Comparison of ENCODE assay signal across 8 mouse cellular contexts in the genomic region with DNA sequence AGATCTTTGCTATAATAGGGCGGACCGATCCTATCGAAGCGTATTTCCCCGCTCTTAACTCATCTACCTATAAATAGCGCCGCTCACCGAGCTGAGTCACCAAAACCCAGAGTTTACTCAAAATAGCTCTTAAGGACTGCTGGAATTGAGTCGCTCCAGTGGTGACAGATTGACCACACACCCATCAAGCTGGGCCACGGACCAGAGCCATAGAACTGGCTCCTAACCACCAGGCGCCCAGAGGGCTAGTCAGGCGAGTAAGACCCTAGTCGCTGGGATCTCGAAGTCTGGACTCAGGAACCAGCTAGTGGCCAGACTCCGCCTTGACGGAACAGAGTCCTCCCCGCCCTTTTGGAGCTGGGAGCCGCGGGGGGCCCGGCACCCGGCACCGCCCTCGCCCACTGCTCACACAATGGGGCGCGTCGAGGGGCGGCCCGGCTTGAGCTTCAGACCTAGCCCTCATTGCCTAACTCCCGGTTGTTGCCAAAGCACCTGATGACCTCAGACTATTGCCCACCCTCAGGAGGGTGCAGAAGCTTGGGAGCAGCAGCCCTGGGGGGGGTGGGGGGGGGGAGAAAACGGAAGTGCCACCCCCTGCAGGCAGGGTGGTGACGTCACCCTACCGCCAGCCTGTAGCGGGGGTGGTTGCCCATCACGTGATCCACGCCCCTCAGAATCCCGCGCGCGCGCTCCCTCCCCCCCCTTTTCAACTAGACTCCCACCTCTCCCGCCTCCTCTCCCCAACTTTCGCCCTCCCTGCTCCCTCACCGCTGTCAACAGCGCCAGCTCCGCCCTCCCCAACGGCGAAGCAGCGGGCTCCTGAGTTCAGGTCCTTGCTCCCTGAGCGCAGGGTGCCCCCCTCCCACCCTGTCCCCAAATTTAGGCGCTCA.
A peak's percentile ranks its signal among the peaks of the same experiment; 100 is the strongest.
DNase-seq lines count a peak whose midpoint lies in the region; ATAC-seq lines count a peak whose summit lies in the region.

No protein-coding gene starts in this region.

- peak; percentile 83 for DNase-seq in adrenal gland, adult 18-20 months (ENCODE audit: low spot score in 2 of 2)
- DNase-seq in embryo, embryonic 10 days (ENCODE audit: low spot score), result peak; percentile 92
- DNase-seq in gastrocnemius, postnatal 10 days, result peak; percentile 91
- DNase-seq in left cerebral cortex, postnatal 10 days (ENCODE audit: extremely low spot score in 1 of 2, low spot score in 2 of 2), result peak; percentile 82 to 96
- peak; percentile 86 for DNase-seq in right cerebral cortex, postnatal 25 days
- DNase-seq in urinary bladder, postnatal 36 days (ENCODE audit: low spot score in 2 of 2), result peak; percentile 65 to 87

- intact Hi-C loops in left cerebral cortex, postnatal 10 days (cut with DNase I), result no loop called here

- ATAC-seq in inflammation-experienced regulatory T-cells, adult 6 months, result peak; percentile 54
- peak; percentile 66 for ATAC-seq in megakaryocyte progenitor cell, adult 5-6 weeks (replicated peaks; ENCODE audit: poor library complexity)

Comparison
In these comparisons a context has a peak if more than half of its experiments do, and no peak if none do; other contexts are left out.
1. Peak in every context shown above with its lines: DNase-seq and ATAC-seq.